Mouse (Mus musculus) neural tube, embryonic 10.5 days (tissue): ENCODE measurements at regions not wholly inside any gene's neighbourhood (a gene's known extent, or its start where the extent isn't known, plus 50 kb on each side); places are given as distances from the start of the nearest gene placed in this dataset.

Experiments used
- DNase-seq: peaks from one replicate; pipeline ENCODE4 v3.0.0-alpha.2; 2017; ENCODE audit warnings: low spot score; ENCODE audit errors: extremely low spot score

DNA sequence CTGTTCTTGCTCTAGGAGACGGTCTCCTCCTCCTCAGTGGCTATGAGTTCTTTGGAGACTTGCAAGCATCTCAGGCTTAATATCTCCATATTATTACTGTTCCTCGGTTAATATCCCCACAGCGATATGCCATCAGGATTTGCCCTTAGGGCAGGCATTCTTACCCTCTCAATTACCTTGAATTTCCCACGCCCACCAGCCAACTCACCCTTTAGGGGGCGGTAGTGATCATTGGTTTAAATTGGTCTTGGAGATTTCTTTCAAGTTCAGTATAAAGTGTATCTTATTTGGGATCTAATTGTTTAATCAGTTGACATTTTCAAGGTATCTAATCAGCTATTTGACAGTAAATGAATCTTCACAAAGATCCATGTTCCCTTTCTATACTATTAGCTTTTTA is 162.5 kb downstream of the Emp1 start:
- no peak for DNase-seq

DNA sequence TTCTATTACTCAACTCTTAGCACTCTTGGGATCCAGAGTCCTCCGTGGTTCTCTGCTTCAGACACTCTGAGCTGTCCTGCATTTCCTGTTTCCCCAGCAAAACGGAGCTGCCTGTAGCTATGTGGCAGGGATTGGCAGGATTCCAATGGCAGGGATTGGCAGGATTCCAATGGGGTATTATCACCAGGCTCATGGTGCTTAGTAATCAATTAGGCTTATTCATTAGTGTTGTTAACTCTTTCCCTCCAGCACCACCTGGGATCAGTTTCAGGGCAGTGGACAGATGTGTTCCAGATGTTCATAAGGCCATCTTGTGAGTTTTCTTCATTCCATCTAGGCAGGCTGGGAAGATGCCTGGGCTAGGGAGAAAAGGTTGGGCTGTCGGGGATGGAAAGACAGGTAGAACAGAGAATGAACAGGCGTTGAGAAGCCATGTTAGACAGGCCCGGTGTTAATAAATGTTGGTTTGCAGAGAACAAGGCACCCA is 163.5 kb downstream of the Emp1 start:
- DNase-seq: peak; percentile 22

DNA sequence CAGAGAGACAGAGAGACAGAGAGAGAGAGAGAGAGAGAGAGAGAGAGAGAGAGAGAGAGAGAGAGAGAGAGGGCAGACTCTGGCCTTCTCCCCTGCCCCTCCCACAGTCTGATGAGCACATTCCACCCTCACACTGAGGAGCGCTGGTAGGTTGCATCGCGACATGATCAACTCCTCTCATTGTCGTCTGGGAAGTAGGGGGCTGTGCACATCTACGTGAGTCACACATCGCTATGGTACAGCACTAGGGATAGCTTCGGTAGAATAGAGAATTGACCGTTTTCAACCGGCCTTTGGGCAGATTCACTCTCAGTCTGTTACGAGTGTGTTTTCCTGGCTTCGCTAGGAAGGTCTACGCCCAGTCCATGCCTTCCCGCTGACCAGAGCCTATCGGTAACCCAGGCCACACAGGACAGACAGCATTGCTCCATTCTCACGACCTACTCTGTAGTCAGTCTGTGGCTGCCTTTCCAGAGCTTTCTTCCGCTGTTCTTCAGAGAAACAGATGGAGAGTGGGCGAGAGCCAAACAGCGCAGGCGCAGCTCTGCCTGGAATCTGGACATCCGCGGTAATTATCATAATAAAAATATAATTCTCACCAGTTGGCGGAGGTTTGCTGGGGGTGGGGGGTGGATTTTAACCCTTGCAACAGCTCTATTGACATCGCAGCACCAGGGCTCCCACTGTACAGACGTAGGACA is 164.3 kb downstream of the Emp1 start:
- DNase-seq: no peak

DNA sequence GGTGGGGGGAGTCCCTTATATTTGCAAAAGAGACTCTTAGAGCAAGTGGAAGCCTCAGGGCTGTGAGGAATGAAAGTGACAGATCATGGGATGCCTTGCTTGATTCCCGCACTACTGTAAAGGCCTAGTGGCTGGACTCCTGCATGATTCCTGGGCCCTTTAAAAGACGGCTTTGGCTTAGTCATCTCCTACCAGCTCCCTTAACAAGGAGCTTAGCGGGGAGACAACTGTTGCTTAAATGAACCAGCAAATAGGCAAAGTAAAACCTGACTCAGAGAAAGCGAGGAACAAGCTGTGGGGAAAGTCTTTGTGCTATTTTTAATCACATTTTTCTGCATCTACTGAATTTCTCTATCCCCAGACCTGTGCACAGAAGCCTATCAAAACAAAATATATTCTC is 165.5 kb downstream of the Emp1 start:
- DNase-seq: no peak

DNA sequence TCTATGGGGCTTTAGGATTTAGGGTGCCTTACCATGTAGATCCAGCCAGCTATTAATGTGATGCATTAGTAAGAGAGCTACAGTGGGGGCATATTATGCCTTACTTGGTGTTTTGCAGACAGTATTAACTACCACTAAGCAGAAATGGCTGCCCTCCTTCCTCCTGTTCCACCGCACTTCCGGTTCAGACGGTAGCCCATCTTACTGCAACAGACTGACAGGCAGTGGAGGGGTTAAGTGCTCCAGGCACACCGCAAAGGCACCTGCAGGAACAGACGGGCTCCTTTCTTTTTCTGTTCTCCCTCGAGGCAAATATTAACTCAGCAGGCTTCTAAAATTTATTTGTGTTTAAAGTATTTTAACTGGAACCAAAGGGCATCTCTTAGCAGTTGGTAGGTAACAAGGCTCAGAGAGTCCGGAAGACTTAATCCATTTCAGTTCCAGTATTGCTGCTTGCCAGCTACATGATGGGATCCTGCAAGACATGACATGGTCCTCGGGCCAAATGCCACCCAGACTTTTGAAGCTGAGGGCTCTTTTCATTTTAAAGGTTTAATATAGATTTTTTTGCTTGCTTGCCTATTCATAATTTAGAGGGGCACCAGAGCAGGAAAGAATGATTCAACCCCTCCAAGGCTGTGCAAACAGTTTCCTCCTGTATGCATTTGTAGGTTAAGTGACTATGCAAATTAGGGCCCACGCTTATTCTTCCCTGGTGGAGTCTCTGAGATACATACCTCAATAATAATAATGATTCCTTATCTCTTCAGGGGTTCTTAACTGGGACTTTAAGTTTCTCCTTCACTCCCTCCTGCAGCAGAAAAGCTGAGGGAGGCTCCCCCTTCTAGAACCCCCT is 177.7 kb downstream of the Emp1 start:
- no peak for DNase-seq

DNA sequence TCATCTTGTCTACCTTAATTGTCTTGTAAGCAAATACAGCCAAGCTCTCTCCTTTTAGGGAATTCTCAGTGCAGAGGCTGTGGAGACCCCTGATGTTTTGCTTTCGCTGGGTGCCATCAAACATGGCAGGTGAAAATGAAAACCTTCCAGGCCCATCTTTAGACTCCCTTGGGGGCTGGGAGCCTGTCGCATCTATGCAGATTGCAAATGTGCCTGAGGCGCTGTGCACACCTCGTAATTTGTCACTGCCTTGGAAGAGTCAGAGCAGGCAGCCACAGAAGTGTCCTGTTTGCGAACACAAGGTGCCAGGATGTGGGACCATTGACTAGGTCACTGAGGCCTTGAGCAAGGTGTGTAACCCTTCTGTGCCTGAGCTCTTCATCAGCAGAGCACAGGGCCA is 179.2 kb downstream of the Emp1 start:
- DNase-seq: no peak

DNA sequence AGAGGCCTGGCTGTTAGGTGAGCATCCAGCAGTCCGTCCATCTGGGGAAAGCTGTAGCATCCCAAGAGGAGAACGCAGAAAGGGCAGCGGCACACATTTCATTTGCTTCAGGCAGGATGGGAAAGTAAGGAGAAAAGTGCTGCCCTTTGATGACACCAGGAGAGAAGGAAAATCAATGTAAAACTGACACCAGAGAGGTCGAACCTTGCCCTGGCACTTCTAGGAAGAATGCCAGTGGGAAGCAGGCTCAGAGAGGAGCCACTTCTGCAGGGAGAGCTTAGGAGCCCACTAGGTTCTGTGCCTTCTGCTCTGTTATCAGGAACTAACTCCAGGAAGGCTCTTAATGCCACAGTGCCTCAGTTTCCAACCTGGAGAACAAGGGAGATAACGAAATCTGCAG is 180.0 kb downstream of the Emp1 start:
- no peak for DNase-seq

DNA sequence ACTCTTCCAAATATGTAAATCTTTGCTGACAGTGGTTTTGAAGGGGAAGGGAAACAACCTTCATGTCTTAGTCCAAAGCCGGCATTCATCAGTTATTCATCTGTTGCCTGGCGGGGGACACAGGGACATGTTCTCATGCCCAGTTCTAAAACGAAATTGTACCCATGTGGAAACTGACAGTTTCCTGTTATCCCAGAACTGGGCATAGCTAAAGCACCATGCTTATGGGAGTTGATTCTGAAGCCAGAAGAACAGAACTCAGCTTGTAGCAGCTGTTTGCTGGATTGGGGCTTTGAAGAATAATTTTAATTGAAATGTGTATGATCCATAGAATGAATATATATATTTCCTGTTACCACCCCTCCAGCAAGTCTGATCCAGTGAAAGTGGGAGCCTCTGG is 181.0 kb downstream of the Emp1 start:
- no peak for DNase-seq

DNA sequence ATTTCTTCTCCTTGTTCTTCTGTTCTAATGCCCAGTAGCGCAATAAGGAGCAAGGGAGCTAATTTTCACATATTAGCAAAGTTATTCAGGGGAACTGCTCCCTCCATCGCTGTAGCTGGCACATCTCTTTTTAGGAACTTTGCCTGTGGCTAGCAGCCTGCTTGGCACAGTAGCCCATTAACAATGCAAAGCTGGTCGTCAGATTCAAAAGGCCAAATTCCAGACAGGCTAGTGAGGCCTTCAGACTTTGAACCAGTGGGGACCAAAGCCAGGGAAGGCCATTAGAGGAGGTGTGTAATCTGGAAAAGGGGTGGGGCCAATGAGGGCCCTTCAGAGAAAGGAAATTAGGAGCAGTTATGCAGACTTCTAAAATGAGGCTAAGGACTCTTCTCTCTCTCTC is 181.5 kb downstream of the Emp1 start:
- no peak for DNase-seq

DNA sequence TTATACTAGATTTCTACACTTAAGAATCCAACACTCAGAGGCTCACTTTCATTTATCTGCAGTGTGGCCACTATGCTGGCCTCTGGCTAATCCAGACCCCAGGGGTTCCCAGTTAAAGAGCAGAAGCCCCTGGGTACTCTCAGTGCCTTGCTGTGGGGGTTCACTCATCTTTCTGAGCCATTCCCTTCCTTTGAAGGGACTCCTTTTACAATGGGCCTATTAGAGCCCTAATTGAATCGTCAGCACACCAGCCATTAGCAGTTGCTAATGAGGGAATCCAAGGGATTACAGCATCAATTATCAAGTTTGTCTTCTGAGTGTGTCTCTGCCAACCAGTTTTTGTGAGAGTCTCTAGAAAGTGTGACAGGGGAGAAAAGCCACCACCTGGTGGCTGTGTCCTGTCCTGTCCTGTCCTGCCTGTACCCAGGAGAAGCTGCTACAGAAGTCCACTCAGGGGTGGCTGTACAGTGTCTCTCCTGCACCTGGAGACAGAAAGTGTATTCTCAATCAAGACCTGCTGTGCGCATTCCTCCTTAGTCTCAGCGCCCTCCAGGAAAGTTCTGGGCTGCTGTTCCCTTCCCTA is 188.1 kb downstream of the Emp1 start:
- DNase-seq: no peak

DNA sequence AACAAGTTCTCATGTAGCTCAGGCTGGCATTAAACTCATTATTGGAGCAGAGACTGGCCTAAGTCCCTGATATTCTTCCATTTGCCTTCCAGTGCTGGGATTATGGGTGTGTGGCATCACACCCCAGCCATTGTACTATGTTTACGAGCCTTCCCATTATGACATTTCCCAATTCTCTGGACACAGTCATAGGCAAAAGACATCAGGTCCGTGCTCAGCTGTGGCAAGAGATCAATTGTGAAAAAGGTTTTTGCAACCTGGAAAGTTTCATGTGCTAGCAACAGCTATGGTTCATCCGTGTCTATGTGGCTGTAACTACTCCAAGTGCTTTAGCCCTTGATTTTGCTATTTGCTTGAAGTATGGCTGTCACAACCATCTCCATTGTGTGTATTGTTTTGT is 190.1 kb downstream of the Emp1 start:
- no peak for DNase-seq

DNA sequence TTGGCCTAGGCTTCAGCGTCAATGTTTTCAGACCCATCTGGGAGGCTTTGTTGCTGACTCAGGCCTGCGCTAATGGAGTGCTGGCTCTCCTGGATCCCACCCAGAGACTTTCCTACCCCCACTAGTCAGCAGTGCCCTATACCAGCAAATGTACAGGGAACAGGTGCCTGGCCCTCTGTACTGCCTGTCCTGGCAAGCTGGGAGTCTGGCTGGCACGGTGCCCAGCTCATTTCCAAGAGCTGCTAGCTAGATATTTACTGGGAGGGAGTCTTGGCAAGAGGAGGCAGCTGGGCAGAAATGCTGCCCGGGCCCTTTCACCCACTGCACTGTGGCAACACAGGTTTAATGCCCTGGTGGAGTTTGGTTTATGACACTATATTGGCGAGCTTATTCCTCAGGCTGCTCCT is 197.2 kb downstream of the Emp1 start:
- no peak for DNase-seq

DNA sequence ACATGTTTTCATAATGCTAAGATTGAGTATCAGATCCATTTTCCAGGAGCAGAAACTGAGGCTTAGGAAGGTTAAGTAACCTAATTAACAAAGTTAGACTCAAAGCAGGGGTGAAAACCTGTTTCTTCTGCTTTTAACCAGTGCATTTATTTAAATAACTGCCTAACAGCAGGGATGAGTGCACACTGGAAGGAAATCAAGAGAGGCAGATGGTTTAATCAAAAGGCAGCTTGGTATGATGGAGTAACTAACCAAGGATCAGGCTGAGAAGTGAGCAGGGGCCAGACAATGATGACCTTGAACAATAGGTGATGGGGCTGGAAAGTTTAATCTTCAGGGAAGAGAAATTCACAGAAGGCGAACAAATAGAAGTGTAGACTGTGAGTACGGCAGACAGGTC is 199.9 kb downstream of the Emp1 start:
- no peak for DNase-seq

DNA sequence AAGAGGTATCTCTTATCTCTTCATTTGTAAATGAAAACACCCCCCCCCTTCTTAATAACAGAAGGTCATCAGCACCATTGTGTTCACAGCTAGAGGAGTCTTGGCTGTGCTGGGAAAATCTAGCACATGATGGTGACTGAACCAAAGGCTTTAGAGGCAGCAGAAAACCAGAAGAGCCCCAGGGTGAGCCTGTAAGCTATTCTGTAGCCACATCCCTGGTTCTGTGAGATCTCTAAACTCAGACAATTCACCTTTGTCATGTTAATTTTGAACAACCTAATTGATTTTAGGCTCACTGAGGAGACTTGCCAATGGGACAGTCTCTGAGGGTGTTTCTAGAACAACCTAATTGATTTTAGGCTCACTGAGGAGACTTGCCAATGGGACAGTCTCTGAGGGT is 201.4 kb downstream of the Emp1 start:
- no peak for DNase-seq

DNA sequence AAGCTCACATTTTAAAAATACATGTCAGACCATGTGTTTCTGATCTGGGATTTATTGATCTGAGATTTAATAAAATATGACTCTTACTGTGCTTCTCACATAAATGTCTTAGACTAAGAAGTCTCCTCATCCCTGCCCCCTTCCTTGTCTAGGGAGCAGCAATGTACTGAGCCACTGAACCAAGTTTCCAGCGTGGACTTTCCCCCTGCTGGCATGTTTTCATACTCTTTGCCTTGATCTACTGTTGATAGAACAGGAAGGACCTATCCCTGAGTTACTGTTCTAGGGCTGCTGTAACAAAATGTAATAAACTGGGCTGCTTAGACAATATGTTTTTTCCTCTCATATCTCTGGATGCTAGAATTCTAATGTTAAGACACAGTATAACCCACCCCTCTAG is 206.7 kb downstream of the Emp1 start:
- no peak for DNase-seq

DNA sequence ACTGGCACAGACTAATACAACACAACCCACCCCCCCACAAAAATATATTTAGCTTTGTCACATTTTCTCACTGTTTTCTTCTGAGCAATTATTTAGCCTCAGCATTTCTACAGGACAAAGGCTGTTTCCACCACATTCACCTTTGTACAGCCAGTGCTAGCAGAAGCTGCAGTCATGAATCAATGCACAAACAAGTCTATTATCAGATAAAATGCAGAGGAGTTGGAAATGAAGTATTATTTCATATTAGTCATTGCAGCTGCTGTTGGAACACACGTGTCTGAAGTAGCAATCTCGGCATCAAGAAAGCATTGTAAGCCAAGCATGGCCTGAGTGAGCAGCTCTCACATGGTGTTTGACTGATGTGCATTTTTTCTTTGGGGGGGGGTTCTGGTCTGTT is 212.9 kb downstream of the Emp1 start:
- no peak for DNase-seq

DNA sequence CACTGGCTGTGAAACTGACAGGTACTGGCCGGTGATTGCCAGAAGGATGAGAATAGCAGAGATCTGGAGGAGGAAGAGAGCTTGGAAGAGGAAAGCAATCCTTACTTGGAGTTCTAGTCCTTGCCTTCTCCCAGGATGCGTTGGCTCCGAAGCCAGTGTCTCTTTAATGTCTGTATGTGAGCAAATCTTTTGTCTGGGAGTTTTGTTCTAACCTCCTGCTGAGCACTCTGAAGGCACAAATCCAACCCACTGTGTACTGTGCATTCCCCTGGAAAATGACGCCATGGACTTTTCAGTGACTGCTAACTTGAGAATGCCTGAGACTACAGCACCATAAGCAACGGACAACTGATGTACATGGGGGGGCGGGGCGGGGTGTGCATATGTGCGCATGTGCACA is 216.4 kb downstream of the Emp1 start:
- DNase-seq: no peak

DNA sequence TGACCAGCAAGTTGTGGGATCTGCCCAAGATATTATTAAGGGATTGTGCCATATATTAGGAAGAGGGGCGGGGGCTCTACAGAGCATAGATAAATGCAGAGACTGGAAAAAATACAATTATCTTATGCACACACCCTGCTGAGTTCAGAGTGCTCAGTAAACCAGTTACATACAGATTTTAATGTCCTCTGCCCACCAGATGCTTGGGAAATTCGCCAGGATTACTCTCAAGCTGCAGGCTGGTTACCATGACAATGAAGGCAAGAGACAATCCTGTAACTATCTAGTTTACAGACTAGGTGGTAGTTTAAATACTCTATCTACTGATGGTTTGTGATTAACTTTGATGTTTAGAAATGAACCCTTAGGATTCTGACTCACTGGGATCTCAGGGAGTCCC is 220.2 kb downstream of the Emp1 start:
- DNase-seq: no peak

DNA sequence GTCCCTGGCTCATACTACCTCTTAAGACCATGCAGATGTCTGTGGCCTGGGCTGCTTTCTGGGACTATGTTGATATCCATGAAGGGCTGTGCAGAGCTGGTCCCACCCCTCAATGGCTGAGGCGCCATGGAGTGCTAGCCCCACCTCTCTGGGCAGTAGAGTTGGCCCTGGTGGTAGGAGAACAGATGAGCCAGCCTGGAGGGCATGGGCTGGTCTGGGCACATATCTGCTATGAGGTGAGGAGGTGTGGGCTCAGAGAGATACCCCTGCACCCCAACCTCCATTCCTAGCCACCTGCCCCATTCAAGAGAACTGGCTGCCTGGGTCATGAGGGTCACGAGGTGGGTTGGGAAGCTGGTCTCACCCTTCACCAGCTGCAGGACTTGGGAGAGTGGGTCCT is 222.4 kb downstream of the Emp1 start:
- DNase-seq: no peak

DNA sequence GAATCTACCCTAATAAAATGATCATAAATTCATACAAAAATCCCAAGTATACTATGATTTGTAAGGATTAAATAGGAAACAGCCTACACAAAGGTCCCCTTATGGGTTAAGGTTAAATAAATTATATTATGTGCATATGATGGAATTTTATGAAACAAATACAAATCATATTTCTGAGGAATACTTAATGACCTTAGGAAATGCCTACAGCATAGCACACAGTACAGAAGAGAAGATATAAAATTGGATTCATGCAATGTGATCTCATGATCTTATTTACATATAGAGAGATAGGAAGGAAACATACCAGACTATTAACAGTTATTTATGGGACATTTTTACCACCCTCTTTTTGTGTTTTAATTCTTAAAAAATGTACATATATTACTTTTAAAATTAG is 227.7 kb downstream of the Emp1 start:
- DNase-seq: no peak

DNA sequence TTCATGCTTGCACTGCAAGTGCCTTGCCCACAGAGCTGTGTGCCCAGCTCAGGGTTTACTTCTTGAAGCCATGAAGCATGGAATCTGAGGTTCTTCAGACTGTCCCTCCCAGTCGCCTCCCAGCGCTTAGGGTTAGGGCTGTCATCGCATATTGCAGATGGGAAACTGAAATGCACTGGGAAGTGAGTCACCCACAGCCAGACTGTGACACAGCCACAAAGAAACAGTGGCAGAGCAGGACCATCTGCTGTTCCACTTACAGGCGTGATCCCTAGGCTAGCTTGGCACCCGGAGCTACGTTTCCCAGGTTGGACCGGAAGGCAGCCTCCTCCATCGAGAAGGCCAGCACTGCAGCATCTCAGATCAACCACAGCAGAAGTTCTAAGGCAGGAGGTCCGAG is 228.7 kb downstream of the Emp1 start:
- DNase-seq: no peak

DNA sequence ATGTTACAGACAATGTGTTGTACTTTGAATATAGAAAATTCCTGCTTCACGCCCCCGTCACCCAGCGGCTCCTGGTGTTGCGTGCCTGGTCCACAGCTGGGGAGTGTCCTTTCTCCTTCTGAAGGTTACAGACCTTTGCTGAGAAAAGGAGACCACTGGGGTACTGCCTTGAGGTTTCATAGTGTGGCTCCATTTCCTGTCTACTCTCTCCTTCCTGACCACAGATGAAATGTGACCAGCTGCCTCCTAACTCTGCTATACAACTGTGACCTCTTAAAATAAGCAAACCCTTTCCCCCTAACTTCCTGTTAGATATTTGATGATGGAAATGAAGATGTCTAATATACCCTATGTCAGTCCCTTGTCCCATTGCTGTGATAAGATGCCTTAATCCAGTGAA is 234.0 kb downstream of the Emp1 start:
- no peak for DNase-seq
